Mouse (Mus musculus) heart, postnatal 0 days (tissue): ENCODE results near the gene Ak7.

Experiments
- CTCF ChIP-seq: IDR thresholded peaks from 2 replicates; pipeline ENCODE4 v1.5.1; 2016; ENCODE audit warnings: antibody characterized with exemption, control low read depth, low read depth
- EP300 ChIP-seq: IDR thresholded peaks from 2 replicates; pipeline ENCODE4 v1.6.1; 2016; ENCODE audit warnings: antibody characterized with exemption, low read depth

DNA sequence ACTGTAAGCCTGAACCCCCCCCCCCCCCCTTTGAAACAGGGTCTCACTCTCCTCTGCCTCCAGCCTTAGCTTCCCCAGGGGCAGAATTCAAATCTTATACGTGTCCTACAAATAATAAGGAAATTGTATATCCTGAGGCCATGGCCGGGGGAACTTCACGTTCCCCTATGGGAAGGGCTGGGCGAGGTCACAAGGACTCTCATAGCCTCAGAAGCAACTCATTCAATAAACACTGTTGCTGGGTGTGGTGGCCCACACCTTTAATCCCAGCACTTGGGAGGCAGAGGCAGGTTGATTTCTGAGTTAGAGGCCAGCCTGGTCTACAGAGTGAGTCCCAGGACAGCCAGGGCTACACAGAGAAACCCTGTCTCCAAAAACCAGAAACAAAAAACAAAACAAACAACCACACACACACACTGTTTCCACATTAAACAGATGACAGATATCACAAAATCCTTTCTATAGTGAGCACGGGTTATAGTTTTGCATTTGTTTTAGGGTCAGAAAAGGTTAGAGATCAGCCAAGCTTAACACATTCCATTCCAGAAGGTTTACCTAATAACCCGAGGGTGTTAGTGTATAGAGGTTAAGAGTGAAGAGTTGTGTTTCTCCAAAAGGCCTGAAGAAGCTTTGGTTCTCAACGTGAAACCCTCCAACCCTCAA, 29.6 kb downstream of the Ak7 start:
- TF ChIP-seq CTCF (no peak), EP300 (no peak)
